Mouse (Mus musculus) frontal cortex, postnatal 10 days (tissue): Measurements from ENCODE around the gene Tiam1.
"Not testable (repeated sequence)": the region's sequence is repeated elsewhere in the genome, so short reads cannot be mapped to it uniquely, and the experiment has no call there.

Source experiments
- DNase-seq, 2 experiments: peaks; one replicate each; pipeline ENCODE4 v3.0.0; 2022; ENCODE audit warnings: low spot score in 2 of 2, mixed read lengths in 1 of 2

Gene Tiam1

DNA sequence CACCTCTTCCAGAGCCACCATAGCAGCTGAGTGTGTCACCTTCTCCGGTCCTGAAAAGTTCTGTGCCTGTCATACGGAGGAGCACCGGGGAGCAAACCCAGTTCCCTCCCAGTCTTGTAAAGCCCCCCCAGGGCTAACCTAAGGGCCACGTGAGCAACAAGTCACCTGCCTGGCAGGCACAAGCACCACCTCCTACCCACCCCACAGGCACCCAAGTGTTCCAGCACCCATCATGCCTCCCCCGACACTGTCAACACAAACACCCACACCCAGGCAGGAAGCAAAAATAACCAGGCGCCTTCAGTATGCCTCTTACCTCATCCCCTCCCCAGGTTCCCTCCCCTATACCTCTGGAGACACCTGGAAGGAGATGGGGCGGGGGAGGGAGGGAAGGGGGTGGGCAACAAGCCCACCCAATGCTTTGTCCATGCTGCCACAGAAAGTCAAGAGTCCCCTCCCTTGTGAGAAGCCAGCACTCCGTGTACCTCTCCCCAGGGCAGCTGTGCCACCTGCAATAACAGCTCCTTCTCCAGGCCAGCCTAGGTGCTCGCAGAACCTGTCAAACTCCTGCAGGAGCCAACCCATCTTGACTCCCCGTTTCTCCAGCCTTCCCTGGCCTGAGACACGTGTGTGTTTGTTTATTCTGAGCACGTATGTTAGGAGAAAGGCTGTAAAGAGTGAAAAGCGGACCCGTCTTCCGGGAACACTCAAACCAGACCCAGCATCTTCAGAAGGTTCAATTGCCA is 38.7 kb downstream of the Tiam1 start:
- peak; percentile 28 to 59 for DNase-seq

DNA sequence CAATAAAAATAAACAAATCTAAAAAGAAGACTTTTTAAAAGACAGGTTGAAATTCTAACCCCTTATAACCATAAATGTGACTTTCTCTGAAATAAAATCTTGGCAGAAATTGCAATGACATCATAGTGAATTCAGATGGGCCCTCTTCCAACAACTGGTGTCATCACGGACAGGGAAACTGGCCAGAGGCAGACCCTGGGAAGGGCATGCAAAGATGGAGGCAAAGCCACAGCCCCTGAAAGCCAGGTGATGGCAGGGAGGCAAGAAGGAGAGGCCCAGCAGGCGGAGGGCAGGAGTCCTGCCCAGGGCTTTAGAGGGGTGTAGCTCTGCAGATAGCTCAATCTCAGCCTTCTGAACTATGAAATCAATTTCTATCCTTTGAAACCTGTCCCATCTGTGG is 39.8 kb downstream of the Tiam1 start:
- no peak for DNase-seq

GRCm38 (mm10) chr16:90102596-90102995 is 41.0 kb downstream of the Tiam1 start:
- no peak for DNase-seq

DNA sequence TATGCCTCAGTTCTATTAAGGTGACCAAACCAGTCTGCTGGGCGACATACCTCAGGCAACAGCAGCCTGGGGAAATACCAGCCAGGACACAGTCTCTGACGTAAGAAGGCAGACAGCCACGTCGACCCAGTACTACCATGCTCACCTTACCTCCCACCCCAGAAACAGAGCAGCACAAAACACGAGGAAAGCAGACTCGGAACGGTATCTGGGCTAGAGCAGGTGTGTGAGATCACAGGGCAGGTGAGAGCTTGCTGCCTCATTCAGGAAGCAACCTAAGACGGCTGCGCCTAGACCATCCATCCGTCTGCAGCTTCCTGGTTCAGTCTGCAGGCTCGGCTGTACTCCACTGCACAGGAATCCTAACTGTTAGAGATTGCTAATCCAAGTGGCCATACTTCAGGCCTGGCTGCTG is 45.4 kb downstream of the Tiam1 start:
- no peak for DNase-seq

GRCm38 (mm10) chr16:90097769-90098168 is 45.8 kb downstream of the Tiam1 start:
- DNase-seq, result no peak

- no peak for DNase-seq
Observed at GRCm38 (mm10) chr16:90096011-90096410, 47.6 kb downstream of the Tiam1 start.

- no peak for DNase-seq
Observed at GRCm38 (mm10) chr16:90093015-90093414, 50.6 kb downstream of the Tiam1 start.

DNA sequence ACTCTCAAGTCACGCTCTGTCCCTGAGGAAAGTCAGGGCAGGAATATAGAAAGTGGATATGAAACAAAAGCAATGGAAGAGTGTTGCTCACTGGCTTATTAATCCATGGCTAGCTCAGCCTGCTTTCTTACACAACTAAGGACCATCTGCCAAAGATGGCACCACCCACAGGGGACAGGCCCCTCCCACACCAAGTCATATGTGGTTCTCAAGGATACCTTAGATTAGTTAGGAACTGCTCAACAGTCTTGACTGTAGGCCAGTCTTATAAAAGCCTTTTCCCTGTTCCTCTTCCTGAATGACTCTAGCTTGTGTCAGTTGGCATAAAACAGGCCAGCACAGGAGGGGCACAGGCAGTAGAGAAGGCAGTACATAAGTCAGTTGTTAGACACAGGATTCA is 51.7 kb downstream of the Tiam1 start:
- DNase-seq, result no peak

DNA sequence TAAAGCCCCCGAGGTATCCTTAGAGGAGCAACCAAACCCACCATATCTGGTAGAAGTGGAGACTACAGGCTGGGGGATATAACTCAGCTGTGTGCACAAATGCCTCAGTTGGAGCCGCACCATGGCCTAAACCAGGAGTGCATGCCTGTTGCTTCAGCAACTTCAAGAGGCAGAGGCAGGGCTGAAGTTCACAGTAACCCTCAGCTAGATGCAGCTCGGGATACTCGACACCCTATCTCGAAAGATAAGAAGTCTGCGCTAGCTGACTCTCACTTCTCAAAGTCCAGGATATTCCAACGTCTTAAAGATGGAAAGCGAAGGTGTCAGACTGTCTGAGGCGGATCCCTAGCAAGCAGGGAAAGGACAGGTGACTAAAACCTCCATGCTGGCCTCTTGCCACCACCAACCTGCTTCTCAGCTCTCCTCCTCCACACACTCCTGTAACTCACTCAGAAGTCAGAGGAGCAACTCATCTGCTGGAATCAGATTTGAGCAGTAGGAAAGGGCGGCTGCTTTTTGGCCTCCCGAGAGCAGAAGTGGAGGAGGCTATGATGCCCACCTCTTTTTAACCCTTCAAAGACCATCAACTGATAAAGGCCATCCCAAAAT is 52.4 kb downstream of the Tiam1 start:
- no peak for DNase-seq

DNA sequence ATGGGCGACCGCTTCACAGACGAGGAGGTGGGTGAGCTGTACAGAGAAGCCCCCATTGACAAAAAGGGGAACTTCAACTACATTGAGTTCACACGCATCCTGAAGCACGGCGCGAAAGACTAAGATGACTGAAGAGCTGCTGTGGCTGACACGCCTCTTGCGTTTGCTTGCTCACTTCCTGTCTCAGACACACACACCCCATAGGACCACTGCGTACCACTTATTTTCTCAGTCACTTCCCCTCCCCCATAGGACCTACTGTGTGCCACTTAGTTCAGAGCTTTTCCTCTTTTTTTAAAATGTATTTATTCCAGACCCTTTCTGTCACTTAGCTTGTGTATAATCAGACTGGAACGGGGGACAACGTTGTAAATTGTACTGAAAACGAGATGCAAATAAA is 53.2 kb downstream of the Tiam1 start:
- no peak for DNase-seq

DNA sequence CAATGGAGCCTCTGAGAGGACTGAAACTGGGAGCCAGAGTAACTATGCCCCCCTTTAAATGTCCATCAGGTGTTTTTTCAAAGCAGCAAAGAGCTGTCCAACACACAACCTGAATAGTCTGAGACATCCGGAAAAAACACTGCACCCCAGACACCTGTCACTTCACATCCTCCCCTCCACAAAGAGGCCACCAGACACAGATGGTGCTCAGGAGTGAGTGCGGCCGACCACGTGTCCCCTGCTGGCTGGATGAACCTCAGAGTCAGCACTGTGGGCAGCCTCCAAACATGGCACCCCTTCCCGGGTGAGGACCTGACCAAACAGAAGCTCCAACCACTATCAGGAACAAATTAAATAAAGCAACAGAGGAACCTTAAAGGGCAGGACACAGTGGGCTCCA is 56.3 kb downstream of the Tiam1 start:
- no peak for DNase-seq

DNA sequence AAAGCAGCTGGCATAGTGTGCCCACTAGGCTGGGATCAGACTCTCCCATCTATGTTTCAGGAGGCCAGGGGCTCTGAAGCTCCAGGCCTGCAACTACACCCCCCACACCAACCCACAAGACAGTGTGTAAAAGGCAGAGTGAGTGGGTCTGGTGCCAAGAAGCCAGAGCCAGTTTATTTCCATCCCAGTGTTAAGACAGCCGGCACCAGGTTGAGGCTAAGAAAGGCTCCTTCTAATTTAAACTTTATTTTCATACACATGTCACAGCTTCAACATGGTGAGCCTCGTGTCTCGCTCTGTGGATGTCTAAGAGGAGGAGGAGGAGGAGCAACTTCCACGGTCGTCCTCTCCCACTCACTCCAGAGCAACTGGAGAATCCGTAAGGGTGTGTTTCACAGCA is 57.5 kb downstream of the Tiam1 start:
- peak; percentile 53 to 76 for DNase-seq

DNA sequence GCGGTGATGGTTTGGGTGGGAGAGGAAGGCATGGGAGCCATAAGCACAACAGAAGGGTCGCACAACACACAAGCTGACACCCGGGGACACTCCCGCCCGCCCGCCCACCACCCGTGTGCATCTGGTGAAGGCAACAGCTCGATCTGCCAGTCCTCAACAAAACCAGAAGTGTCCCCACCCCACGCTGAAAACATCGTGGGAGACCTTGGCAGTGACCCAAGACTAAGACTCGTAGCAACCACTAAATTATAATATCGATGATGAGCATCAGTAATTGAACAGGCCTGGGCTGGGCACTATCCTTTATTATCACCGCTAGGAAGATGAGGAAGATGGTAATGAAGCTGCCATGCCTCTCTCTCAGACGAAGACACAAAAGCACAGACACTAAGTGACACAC is 58.0 kb downstream of the Tiam1 start:
- DNase-seq, result peak in 1 of 2 experiments; percentile 43

- no peak for DNase-seq
Observed at GRCm38 (mm10) chr16:90081125-90081524, 62.4 kb downstream of the Tiam1 start.

- DNase-seq, result no peak
Observed at GRCm38 (mm10) chr16:90078806-90079381, 64.7 kb downstream of the Tiam1 start.

DNA sequence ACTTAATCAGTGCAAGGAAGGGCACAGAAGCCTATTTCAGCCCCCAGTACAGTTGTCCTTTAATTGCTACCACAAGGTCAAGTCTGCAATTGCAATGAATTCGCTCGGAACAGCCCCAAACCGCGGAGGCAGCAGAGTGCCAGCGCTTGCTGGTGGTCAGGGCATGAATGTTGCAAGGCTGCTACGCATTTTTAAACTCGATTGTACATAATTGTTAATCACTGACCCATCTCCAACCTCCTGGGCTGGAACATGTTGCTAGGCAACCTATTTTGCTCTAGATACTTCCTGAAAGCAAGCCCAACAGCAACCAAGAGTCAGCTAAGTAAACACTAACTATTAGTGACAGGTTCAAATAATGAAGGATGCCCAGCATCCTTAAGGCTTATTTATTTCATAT is 70.1 kb downstream of the Tiam1 start:
- DNase-seq, result no peak

DNA sequence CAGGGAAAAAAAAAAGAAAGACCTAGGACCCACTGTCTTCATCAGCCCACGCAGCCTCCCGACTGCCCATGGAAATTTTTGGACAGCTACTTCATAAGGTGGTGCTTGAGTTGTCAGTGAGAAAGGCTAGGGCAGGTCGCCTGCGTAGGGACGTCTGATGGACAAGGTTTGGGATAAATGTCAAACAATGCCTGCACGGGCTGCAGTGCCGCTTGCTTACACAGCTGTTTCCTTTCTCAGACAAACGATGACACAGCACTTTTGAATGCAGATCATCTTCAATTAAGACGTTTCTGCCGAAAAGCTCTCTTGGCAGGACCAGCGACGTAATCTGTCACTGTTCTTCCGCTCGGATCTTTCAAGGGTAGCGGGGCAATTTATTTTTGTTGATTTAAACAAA is 70.9 kb downstream of the Tiam1 start:
- DNase-seq, result no peak

GRCm38 (mm10) chr16:90071125-90071524 is 72.4 kb downstream of the Tiam1 start:
- not testable (repeated sequence) for DNase-seq

DNA sequence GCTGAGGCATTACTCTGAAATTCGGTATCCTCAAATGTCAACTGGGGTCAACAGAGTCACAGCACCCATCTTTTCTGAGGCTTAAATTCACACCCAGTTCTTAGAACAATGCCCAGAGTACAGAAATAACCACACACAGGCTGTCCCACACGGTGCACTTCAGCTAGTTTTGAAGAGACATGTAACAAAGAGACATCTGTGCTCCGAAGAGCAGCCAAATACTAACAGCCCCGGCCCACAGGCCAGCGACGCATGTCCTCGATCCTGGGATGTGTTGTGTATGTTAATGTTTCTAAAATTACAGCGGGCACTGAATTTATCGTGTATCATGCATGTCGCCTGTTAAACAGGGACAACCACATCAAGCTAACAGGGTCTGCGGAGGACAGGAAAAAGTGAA is 73.5 kb downstream of the Tiam1 start:
- DNase-seq, result no peak

GRCm38 (mm10) chr16:90069197-90069596 is 74.4 kb downstream of the Tiam1 start:
- DNase-seq, result no peak

DNA sequence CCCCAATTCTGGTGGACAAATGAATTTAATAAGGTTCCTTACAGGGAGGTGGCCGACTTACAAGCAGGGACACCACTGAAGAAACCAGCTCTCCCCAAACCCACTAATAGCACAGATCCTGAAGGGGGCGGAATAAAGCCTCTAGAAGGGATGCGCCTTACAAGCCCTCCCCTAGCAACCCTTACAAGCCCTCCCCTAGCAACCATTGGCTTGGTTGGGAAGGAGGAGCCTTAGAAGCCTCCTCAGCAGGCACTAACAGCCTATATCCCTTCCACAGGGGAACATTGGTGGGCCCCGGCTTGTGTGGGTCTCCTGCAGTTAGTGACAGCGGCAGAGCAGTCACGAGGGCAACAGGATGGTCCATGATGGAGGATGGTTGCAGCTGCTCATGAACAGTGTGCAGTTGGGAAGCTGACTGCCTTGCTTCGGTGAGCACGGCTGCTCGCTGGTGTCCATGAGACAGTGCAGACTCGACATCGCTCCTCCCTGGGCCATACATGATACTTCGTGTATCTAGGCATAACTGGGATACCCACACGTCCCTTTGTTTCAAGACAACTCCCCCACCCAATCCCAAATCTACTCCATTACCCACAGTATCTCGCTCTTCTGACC is 90.6 kb downstream of the Tiam1 start:
- no peak for DNase-seq

DNA sequence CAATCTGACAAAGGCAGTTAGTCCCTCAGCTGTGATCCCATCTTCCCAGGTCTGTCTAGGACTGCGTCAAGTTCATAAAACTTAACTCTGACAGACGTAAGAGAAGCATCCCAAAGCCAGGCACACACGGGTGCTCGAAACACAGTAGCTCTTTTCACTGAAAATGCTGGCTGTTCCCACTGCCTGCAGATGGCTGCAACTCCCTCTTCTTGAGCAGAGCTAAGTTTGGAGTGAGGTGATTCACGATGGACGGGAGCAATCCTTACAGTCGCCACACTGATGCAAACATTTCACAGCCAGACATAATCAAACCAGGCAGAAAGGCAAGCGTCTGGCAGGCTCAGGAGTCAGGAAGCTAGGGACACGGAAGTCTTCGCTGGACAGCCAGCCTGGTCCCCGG is 91.2 kb downstream of the Tiam1 start:
- DNase-seq, result no peak

- no peak for DNase-seq
Observed at GRCm38 (mm10) chr16:90051051-90051450, 92.5 kb downstream of the Tiam1 start.
